Mouse (Mus musculus): ENCODE data around the gene Abhd16a. TPM values are rescaled to one million over a fixed set of nuclear protein-coding genes. Genes with fewer than 3 reads are reported as not detected.
A peak's percentile ranks its signal among the peaks of the same experiment; 100 is the strongest.

The Abhd16a gene
- polyA plus RNA-seq, 1 experiment from 2014 or later = 59.9 TPM

GRCm38 (mm10) chr17:35140490-35140996 is 51.5 kb downstream of the Abhd16a start:
- H3K36me3 ChIP-seq (ENCODE audit: control insufficient read depth, insufficient read depth, low read length) = peaks cover 61% of the 10 kb centered on the region
- no peak overlapping the region; the same call in 1 of the 2 replicates for H3K4me3 ChIP-seq (ENCODE audit: low read depth, low read length)
- DNase-seq (ENCODE audit: low spot score) (no peak), ATAC-seq (ENCODE audit: insufficient read depth, low FRiP score, low TSS enrichment) (no peak)
- H3K27ac ChIP-seq (ENCODE audit: low read depth, low read length) = no peak overlapping the region
- no peak overlapping the region; the same call in 1 of the 2 replicates for H3K4me2 ChIP-seq (ENCODE audit: low read depth)
- H3K9ac ChIP-seq (ENCODE audit: low read length) = no peak overlapping the region
- no peaks in the 10 kb centered on the region for H3K27me3 ChIP-seq (ENCODE audit: control insufficient read depth, insufficient read depth, low read length)
- WGBS = 85% methylated on average over 16 of the region's 16 CpGs
- H3K4me1 ChIP-seq (ENCODE audit: control insufficient read depth, insufficient read depth, low read length) = peaks cover 9% of the 10 kb centered on the region; the same call in 1 of the 2 replicates
- no peaks in the 10 kb centered on the region for H3K9me3 ChIP-seq (ENCODE audit: control insufficient read depth, low read length)

- no peaks in the 10 kb centered on the region for H3K27me3 ChIP-seq (ENCODE audit: control insufficient read depth, insufficient read depth, low read length)
- ATAC-seq (ENCODE audit: insufficient read depth, low FRiP score, low TSS enrichment) = no peak
- H3K4me2 ChIP-seq (ENCODE audit: low read depth) = no peak overlapping the region
- H3K4me1 ChIP-seq (ENCODE audit: control insufficient read depth, insufficient read depth, low read length) = peaks cover 6% of the 10 kb centered on the region; the same call in 1 of the 2 replicates
- H3K27ac ChIP-seq (ENCODE audit: low read depth, low read length) = no peak overlapping the region
- H3K36me3 ChIP-seq (ENCODE audit: control insufficient read depth, insufficient read depth, low read length) = peaks cover 68% of the 10 kb centered on the region
- WGBS = 93% methylated on average over 6 of the region's 6 CpGs
- H3K9me3 ChIP-seq (ENCODE audit: control insufficient read depth, low read length) = no peaks in the 10 kb centered on the region
- DNase-seq (ENCODE audit: low spot score) = no peak
- no peak overlapping the region for H3K9ac ChIP-seq (ENCODE audit: low read length)
- H3K4me3 ChIP-seq (ENCODE audit: low read depth, low read length) = no peak overlapping the region
Measured at GRCm38 (mm10) chr17:35141971-35142370, 52.9 kb downstream of the Abhd16a start.

- DNase-seq (ENCODE audit: low spot score) (no peak), ATAC-seq (ENCODE audit: insufficient read depth, low FRiP score, low TSS enrichment) (no peak)
- no peaks in the 10 kb centered on the region for H3K4me1 ChIP-seq (ENCODE audit: control insufficient read depth, insufficient read depth, low read length)
- H3K9me3 ChIP-seq (ENCODE audit: control insufficient read depth, low read length) = no peaks in the 10 kb centered on the region
- H3K27ac ChIP-seq (ENCODE audit: low read depth, low read length) = no peak overlapping the region
- peaks cover 60% of the 10 kb centered on the region for H3K36me3 ChIP-seq (ENCODE audit: control insufficient read depth, insufficient read depth, low read length)
- H3K27me3 ChIP-seq (ENCODE audit: control insufficient read depth, insufficient read depth, low read length) = no peaks in the 10 kb centered on the region
- no peak overlapping the region for H3K4me3 ChIP-seq (ENCODE audit: low read depth, low read length)
- WGBS = 94% methylated on average over 5 of the region's 5 CpGs
- no peak overlapping the region for H3K9ac ChIP-seq (ENCODE audit: low read length)
- H3K4me2 ChIP-seq (ENCODE audit: low read depth) = no peak overlapping the region
Measured at GRCm38 (mm10) chr17:35146139-35146538, 57.1 kb downstream of the Abhd16a start.

GRCm38 (mm10) chr17:35147348-35147747 is 58.3 kb downstream of the Abhd16a start:
- Histone ChIP-seq H3K27ac (ENCODE audit: low read depth, low read length) (no peak overlapping the region), H3K4me2 (ENCODE audit: low read depth) (no peak overlapping the region), H3K9ac (ENCODE audit: low read length) (no peak overlapping the region), H3K4me3 (ENCODE audit: low read depth, low read length) (no peak overlapping the region), H3K27me3 (ENCODE audit: control insufficient read depth, insufficient read depth, low read length) (no peaks in the 10 kb centered on the region), H3K9me3 (ENCODE audit: control insufficient read depth, low read length) (no peaks in the 10 kb centered on the region), H3K36me3 (ENCODE audit: control insufficient read depth, insufficient read depth, low read length) (peaks cover 56% of the 10 kb centered on the region), H3K4me1 (ENCODE audit: control insufficient read depth, insufficient read depth, low read length) (no peaks in the 10 kb centered on the region)
- DNase-seq (ENCODE audit: low spot score) = no peak
- WGBS = 64% methylated on average over 3 of the region's 3 CpGs
- ATAC-seq (ENCODE audit: insufficient read depth, low FRiP score, low TSS enrichment) = no peak

GRCm38 (mm10) chr17:35147922-35148639 is 59.0 kb downstream of the Abhd16a start:
- Histone ChIP-seq H3K27me3 (ENCODE audit: control insufficient read depth, insufficient read depth, low read length) (no peaks in the 10 kb centered on the region), H3K36me3 (ENCODE audit: control insufficient read depth, insufficient read depth, low read length) (peaks cover 55% of the 10 kb centered on the region), H3K27ac (ENCODE audit: low read depth, low read length) (no peak overlapping the region), H3K4me2 (ENCODE audit: low read depth) (no peak overlapping the region), H3K4me3 (ENCODE audit: low read depth, low read length) (no peak overlapping the region), H3K4me1 (ENCODE audit: control insufficient read depth, insufficient read depth, low read length) (no peaks in the 10 kb centered on the region), H3K9ac (ENCODE audit: low read length) (no peak overlapping the region), H3K9me3 (ENCODE audit: control insufficient read depth, low read length) (no peaks in the 10 kb centered on the region)
- DNase-seq (ENCODE audit: low spot score) (peak; percentile 29), ATAC-seq (ENCODE audit: insufficient read depth, low FRiP score, low TSS enrichment) (no peak)
- WGBS = 72% methylated on average over 5 of the region's 5 CpGs

GRCm38 (mm10) chr17:35152121-35152520 is 63.1 kb downstream of the Abhd16a start:
- Histone ChIP-seq H3K27ac (ENCODE audit: low read depth, low read length) (no peak overlapping the region), H3K36me3 (ENCODE audit: control insufficient read depth, insufficient read depth, low read length) (peaks cover 69% of the 10 kb centered on the region), H3K9me3 (ENCODE audit: control insufficient read depth, low read length) (no peaks in the 10 kb centered on the region), H3K9ac (ENCODE audit: low read length) (no peak overlapping the region), H3K4me3 (ENCODE audit: low read depth, low read length) (no peak overlapping the region), H3K4me2 (ENCODE audit: low read depth) (no peak overlapping the region), H3K27me3 (ENCODE audit: control insufficient read depth, insufficient read depth, low read length) (no peaks in the 10 kb centered on the region), H3K4me1 (ENCODE audit: control insufficient read depth, insufficient read depth, low read length) (no peaks in the 10 kb centered on the region)
- ATAC-seq (ENCODE audit: insufficient read depth, low FRiP score, low TSS enrichment) = no peak
- no peak for DNase-seq (ENCODE audit: low spot score)
- 97% methylated on average over 4 of the region's 4 CpGs for WGBS

Other genes starting within 250 kb of the Abhd16a start
- 45.0 and 55.7 TPM in 2 replicates for gene Skiv2l, start 239.1 kb upstream of the Abhd16a start, polyA plus RNA-seq (2014; fragmentation: Nextera tagmentation; extraction: Ambion mirVana)
- gene Nelfe, start 238.9 kb upstream of the Abhd16a start, polyA plus RNA-seq (2014; fragmentation: Nextera tagmentation; extraction: Ambion mirVana) = 125 and 132 TPM in 2 replicates
- 2.6 and 2.9 TPM in 2 replicates for gene Cfb, start 226.7 kb upstream of the Abhd16a start, polyA plus RNA-seq (2014; fragmentation: Nextera tagmentation; extraction: Ambion mirVana)
- gene Zbtb12, start 209.8 kb upstream of the Abhd16a start, polyA plus RNA-seq (2014; fragmentation: Nextera tagmentation; extraction: Ambion mirVana) = 1.7 and 2.1 TPM in 2 replicates
- not detected in 2 replicates for gene Gm20547, start 207.2 kb upstream of the Abhd16a start, polyA plus RNA-seq (2014; fragmentation: Nextera tagmentation; extraction: Ambion mirVana)
- gene C2, start 191.0 kb upstream of the Abhd16a start, polyA plus RNA-seq (2014; fragmentation: Nextera tagmentation; extraction: Ambion mirVana) = 0.57 and 0.86 TPM in 2 replicates
- gene Ehmt2, start 190.8 kb upstream of the Abhd16a start, polyA plus RNA-seq (2014; fragmentation: Nextera tagmentation; extraction: Ambion mirVana) = 62.7 and 70.3 TPM in 2 replicates
- gene Slc44a4, start 174.8 kb upstream of the Abhd16a start, polyA plus RNA-seq (2014; fragmentation: Nextera tagmentation; extraction: Ambion mirVana) = not detected in 2 replicates
- 16.4 and 16.8 TPM in 2 replicates for gene Neu1, start 158.0 kb upstream of the Abhd16a start, polyA plus RNA-seq (2014; fragmentation: Nextera tagmentation; extraction: Ambion mirVana)
- gene Hspa1b, start 130.0 kb upstream of the Abhd16a start, polyA plus RNA-seq (2014; fragmentation: Nextera tagmentation; extraction: Ambion mirVana) = 0.13 and 0.37 TPM in 2 replicates
- gene Gm20481, start 119.4 kb upstream of the Abhd16a start, polyA plus RNA-seq (2014; fragmentation: Nextera tagmentation; extraction: Ambion mirVana) = not detected in 2 replicates
- gene Hspa1a, start 117.1 kb upstream of the Abhd16a start, polyA plus RNA-seq (2014; fragmentation: Nextera tagmentation; extraction: Ambion mirVana) = 1.1 and 1.9 TPM in 2 replicates
- 1.8 and 2.0 TPM in 2 replicates for gene Hspa1l, start 116.6 kb upstream of the Abhd16a start, polyA plus RNA-seq (2014; fragmentation: Nextera tagmentation; extraction: Ambion mirVana)
- 209 and 211 TPM in 2 replicates for gene Lsm2, start 107.4 kb upstream of the Abhd16a start, polyA plus RNA-seq (2014; fragmentation: Nextera tagmentation; extraction: Ambion mirVana)
- gene Vars, start 88.3 kb upstream of the Abhd16a start, polyA plus RNA-seq (2014; fragmentation: Nextera tagmentation; extraction: Ambion mirVana) = 109 and 114 TPM in 2 replicates
- 0.08 TPM in 1 of 2 replicates, not detected in the other for gene Vwa7, start 72.7 kb upstream of the Abhd16a start, polyA plus RNA-seq (2014; fragmentation: Nextera tagmentation; extraction: Ambion mirVana)
- gene Sapcd1, start 61.2 kb upstream of the Abhd16a start, polyA plus RNA-seq (2014; fragmentation: Nextera tagmentation; extraction: Ambion mirVana) = 3.9 and 5.2 TPM in 2 replicates
- gene Msh5, start 42.5 kb upstream of the Abhd16a start, polyA plus RNA-seq (2014; fragmentation: Nextera tagmentation; extraction: Ambion mirVana) = 4.1 and 6.2 TPM in 2 replicates
- 82.8 and 89.7 TPM in 2 replicates for gene Clic1, start 39.3 kb upstream of the Abhd16a start, polyA plus RNA-seq (2014; fragmentation: Nextera tagmentation; extraction: Ambion mirVana)
- gene Ddah2, start 30.2 kb upstream of the Abhd16a start, polyA plus RNA-seq (2014; fragmentation: Nextera tagmentation; extraction: Ambion mirVana) = 638 and 659 TPM in 2 replicates
- gene Ly6g6c, start 23.9 kb upstream of the Abhd16a start, polyA plus RNA-seq (2014; fragmentation: Nextera tagmentation; extraction: Ambion mirVana) = 0.43 TPM in 1 of 2 replicates, not detected in the other
- 1.5 and 2.0 TPM in 2 replicates for gene Mpig6b, start 23.1 kb upstream of the Abhd16a start, polyA plus RNA-seq (2014; fragmentation: Nextera tagmentation; extraction: Ambion mirVana)
- gene Ly6g6e, start 12.4 kb upstream of the Abhd16a start, polyA plus RNA-seq (2014; fragmentation: Nextera tagmentation; extraction: Ambion mirVana) = 0.39 and 0.46 TPM in 2 replicates
- 1.0 and 3.2 TPM in 2 replicates for gene Ly6g6d, start 11.2 kb upstream of the Abhd16a start, polyA plus RNA-seq (2014; fragmentation: Nextera tagmentation; extraction: Ambion mirVana)
- gene Ly6g6f, start 3.7 kb upstream of the Abhd16a start, polyA plus RNA-seq (2014; fragmentation: Nextera tagmentation; extraction: Ambion mirVana) = 1.3 and 1.4 TPM in 2 replicates
- not detected in 2 replicates for gene Ly6g5c, start 19.0 kb downstream of the Abhd16a start, polyA plus RNA-seq (2014; fragmentation: Nextera tagmentation; extraction: Ambion mirVana)
- 0.45 and 0.78 TPM in 2 replicates for gene Ly6g5b, start 26.2 kb downstream of the Abhd16a start, polyA plus RNA-seq (2014; fragmentation: Nextera tagmentation; extraction: Ambion mirVana)
- 26.1 and 28.9 TPM in 2 replicates for gene Gpank1, start 32.2 kb downstream of the Abhd16a start, polyA plus RNA-seq (2014; fragmentation: Nextera tagmentation; extraction: Ambion mirVana)
- gene Csnk2b, start 32.8 kb downstream of the Abhd16a start, polyA plus RNA-seq (2014; fragmentation: Nextera tagmentation; extraction: Ambion mirVana) = 303 and 319 TPM in 2 replicates
- gene D17H6S53E, start 37.1 kb downstream of the Abhd16a start, polyA plus RNA-seq (2014; fragmentation: Nextera tagmentation; extraction: Ambion mirVana) = 7.0 and 7.6 TPM in 2 replicates
- 0.81 and 0.93 TPM in 2 replicates for gene Apom, start 42.8 kb downstream of the Abhd16a start, polyA plus RNA-seq (2014; fragmentation: Nextera tagmentation; extraction: Ambion mirVana)
- gene Bag6, start 45.9 kb downstream of the Abhd16a start, polyA plus RNA-seq (2014; fragmentation: Nextera tagmentation; extraction: Ambion mirVana) = 99.4 and 105 TPM in 2 replicates
- 185 and 194 TPM in 2 replicates for gene Prrc2a, start 75.6 kb downstream of the Abhd16a start, polyA plus RNA-seq (2014; fragmentation: Nextera tagmentation; extraction: Ambion mirVana)
- gene Aif1, start 86.8 kb downstream of the Abhd16a start, polyA plus RNA-seq (2014; fragmentation: Nextera tagmentation; extraction: Ambion mirVana) = 4.1 and 6.7 TPM in 2 replicates
- gene Lst1, start 99.2 kb downstream of the Abhd16a start, polyA plus RNA-seq (2014; fragmentation: Nextera tagmentation; extraction: Ambion mirVana) = 5.8 and 9.1 TPM in 2 replicates
- 0.27 TPM in 1 of 2 replicates, not detected in the other for gene Ltb, start 105.2 kb downstream of the Abhd16a start, polyA plus RNA-seq (2014; fragmentation: Nextera tagmentation; extraction: Ambion mirVana)
- gene Tnf, start 112.7 kb downstream of the Abhd16a start, polyA plus RNA-seq (2014; fragmentation: Nextera tagmentation; extraction: Ambion mirVana) = 0.16 TPM in 1 of 2 replicates, not detected in the other
- gene Lta, start 116.1 kb downstream of the Abhd16a start, polyA plus RNA-seq (2014; fragmentation: Nextera tagmentation; extraction: Ambion mirVana) = 0.28 TPM in 1 of 2 replicates, not detected in the other
- gene Gm16181, start 131.6 kb downstream of the Abhd16a start, polyA plus RNA-seq (2014; fragmentation: Nextera tagmentation; extraction: Ambion mirVana) = 0.50 TPM in 1 of 2 replicates, not detected in the other
- gene Atp6v1g2, start 144.4 kb downstream of the Abhd16a start, polyA plus RNA-seq (2014; fragmentation: Nextera tagmentation; extraction: Ambion mirVana) = 14.1 and 16.8 TPM in 2 replicates
- gene Nfkbil1, start 146.5 kb downstream of the Abhd16a start, polyA plus RNA-seq (2014; fragmentation: Nextera tagmentation; extraction: Ambion mirVana) = 4.7 and 5.0 TPM in 2 replicates
- gene Ddx39b, start 152.5 kb downstream of the Abhd16a start, polyA plus RNA-seq (2014; fragmentation: Nextera tagmentation; extraction: Ambion mirVana) = 634 and 672 TPM in 2 replicates
- 47.9 and 56.5 TPM in 2 replicates for gene H2-D1, start 173.5 kb downstream of the Abhd16a start, polyA plus RNA-seq (2014; fragmentation: Nextera tagmentation; extraction: Ambion mirVana)
- not detected in 2 replicates for gene H2-Q1, start 231.1 kb downstream of the Abhd16a start, polyA plus RNA-seq (2014; fragmentation: Nextera tagmentation; extraction: Ambion mirVana)

Data from neural tube, embryonic 11.5 days (tissue).